In the genomic region with DNA sequence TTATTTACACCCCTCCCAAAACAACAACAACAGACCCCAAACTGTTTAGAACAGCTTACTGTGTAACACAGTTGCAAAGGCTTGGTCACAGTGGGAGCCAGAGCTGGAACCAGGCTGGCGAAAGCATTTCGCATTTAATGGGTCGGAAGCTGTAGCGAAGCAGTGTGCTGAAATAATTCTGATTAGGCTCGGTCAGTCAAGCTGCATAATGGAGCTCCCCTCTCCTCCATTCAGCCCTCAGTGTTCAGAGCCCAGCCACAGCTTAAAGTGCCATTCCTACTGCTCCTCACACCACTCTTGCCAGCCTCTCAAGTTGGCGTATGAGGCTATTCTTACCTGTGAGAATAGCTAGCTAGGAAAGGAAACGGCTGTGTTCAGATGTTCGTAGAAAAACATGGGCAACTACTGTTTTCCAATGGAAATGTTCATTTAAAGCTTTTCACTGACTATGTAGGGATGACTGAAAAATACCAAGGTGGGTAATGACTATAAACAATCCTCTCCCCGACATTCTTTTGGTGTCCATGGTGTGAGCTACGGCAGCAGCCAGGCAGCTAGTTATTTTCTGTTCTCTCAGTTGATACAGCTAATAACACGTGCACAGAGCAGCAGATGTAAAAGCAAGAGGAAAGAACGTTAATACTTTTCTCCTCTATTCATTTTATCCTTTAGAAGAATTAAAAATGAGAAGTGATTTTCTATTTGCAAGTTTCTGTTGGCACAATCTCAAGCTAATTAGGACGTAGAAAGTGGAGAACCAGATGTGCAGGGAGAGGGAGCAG, we compare ENCODE assay signal across 14 mouse cellular contexts.
A peak's percentile ranks its signal among the peaks of the same experiment; 100 is the strongest.
DNase-seq lines count a peak whose midpoint lies in the region; ATAC-seq and TF ChIP-seq lines count a peak whose summit lies in the region.
"Had no signal": no experiment of that assay in that cellular context is flagged by ENCODE, and none has a peak within 500 bp of the region (broad histone marks: within the 10 kb centered on the region; RNA-seq: fewer than 3 reads in every experiment).

No protein-coding gene starts in this region.

- H3K27me3 ChIP-seq in hindbrain, embryonic 10.5 days (ENCODE audit: insufficient read depth, poor library complexity, severe bottlenecking): no peaks in the 10 kb centered on the region; the same call in 1 of the 2 replicates
- no peaks in the 10 kb centered on the region for H3K27me3 ChIP-seq in midbrain, postnatal 0 days (ENCODE audit: insufficient read depth, low read length)
- H3K27me3 ChIP-seq: stomach, embryonic 15.5 days had no signal

- H3K4me2 ChIP-seq in midbrain, postnatal 0 days (ENCODE audit: low read depth, low read length, poor library complexity, severe bottlenecking): peak overlapping the region; percentile 32
- H3K4me2 ChIP-seq: embryonic facial prominence, embryonic 13.5 days; heart, embryonic 11.5 days; stomach, embryonic 15.5 days had no signal

- WGBS in hindbrain, embryonic 10.5 days: 31% methylated on average over 13 of the region's 13 CpGs
- WGBS in midbrain, postnatal 0 days: 13% methylated on average over 13 of the region's 13 CpGs

- no peak for TF ChIP-seq CTCF in cortical plate, adult 2 months (IDR thresholded peaks at IDR 0.05; ENCODE audit: extremely low read depth, insufficient read depth, low read length)
- no peak for TF ChIP-seq CTCF in midbrain, postnatal 0 days (IDR thresholded peaks at IDR 0.05)

- TF ChIP-seq POLR2A in cortical plate, adult 2 months (IDR thresholded peaks at IDR 0.05; ENCODE audit: extremely low read depth, insufficient read depth, low read length): no peak

- H3K36me3 ChIP-seq in hindbrain, embryonic 10.5 days: no peaks in the 10 kb centered on the region
- H3K36me3 ChIP-seq in midbrain, postnatal 0 days (ENCODE audit: insufficient read depth, low read length): no peaks in the 10 kb centered on the region
- H3K36me3 ChIP-seq: embryonic facial prominence, embryonic 13.5 days; stomach, embryonic 15.5 days had no signal

- H3K4me1 ChIP-seq in cortical plate, adult 2 months (ENCODE audit: control insufficient read depth, insufficient read depth, low read length): peaks cover 6% of the 10 kb centered on the region
- H3K4me1 ChIP-seq in hindbrain, embryonic 10.5 days (replicated peaks): peaks cover 51% of the 10 kb centered on the region
- peaks cover 12% of the 10 kb centered on the region; the same call in 1 of the 2 replicates for H3K4me1 ChIP-seq in midbrain, postnatal 0 days (ENCODE audit: insufficient read depth, low read length)

- intact Hi-C loops in heart, postnatal 14 days (cut with DNase I): no loop called here

- no peak for DNase-seq in cerebellum, adult 8-10 months
- DNase-seq in hindbrain, embryonic 10.5 days (ENCODE audit: low spot score): peak; percentile 35
- peak; percentile 82 for DNase-seq in midbrain, postnatal 0 days (ENCODE audit: low spot score)
- DNase-seq in heart, postnatal 14 days: no peak
- no peak for DNase-seq in gastrocnemius, postnatal 10 days
- DNase-seq: adrenal gland, postnatal 10 days; kidney, adult 9 months; lung, postnatal 10 days had no signal

- ATAC-seq in cerebellum, adult (ENCODE audit: insufficient number of reproducible peaks, low FRiP score, low TSS enrichment): peak; percentile 23; the same call in 1 of the 2 replicates
- peak; percentile 66; the same call in 1 of the 2 replicates for ATAC-seq in midbrain, postnatal 0 days (ENCODE audit: low FRiP score)
- ATAC-seq in megakaryocyte, adult 5-6 weeks (ENCODE audit: poor library complexity, severe bottlenecking): no peak

- H3K4me3 ChIP-seq in cortical plate, adult 2 months (ENCODE audit: insufficient read depth, low read length): no peak overlapping the region
- 0 out of 2 replicates have a peak overlapping the region, but pooled peaks have one; percentile 4 for H3K4me3 ChIP-seq in hindbrain, embryonic 10.5 days
- H3K4me3 ChIP-seq in midbrain, postnatal 0 days (ENCODE audit: low read depth, low read length): no peak overlapping the region
- H3K4me3 ChIP-seq: embryonic facial prominence, embryonic 13.5 days; stomach, embryonic 15.5 days had no signal

- no peak overlapping the region for H3K9ac ChIP-seq in midbrain, postnatal 0 days (replicated peaks; ENCODE audit: low read length, poor library complexity, severe bottlenecking)
- H3K9ac ChIP-seq: embryonic facial prominence, embryonic 13.5 days; stomach, embryonic 15.5 days had no signal

- H3K27ac ChIP-seq in cortical plate, adult 2 months (ENCODE audit: insufficient read depth, low read length): peak overlapping the region; percentile 12; the same call in 1 of the 2 replicates
- peak overlapping the region; percentile 78 for H3K27ac ChIP-seq in hindbrain, embryonic 10.5 days
- peak overlapping the region; percentile 44; the same call in 1 of the 2 replicates for H3K27ac ChIP-seq in midbrain, postnatal 0 days (ENCODE audit: low read depth, low read length)
- H3K27ac ChIP-seq: embryonic facial prominence, embryonic 13.5 days; stomach, embryonic 15.5 days had no signal

- no peaks in the 10 kb centered on the region for H3K9me3 ChIP-seq in hindbrain, embryonic 10.5 days
- H3K9me3 ChIP-seq in midbrain, postnatal 0 days (ENCODE audit: low read length): no peaks in the 10 kb centered on the region
- H3K9me3 ChIP-seq: embryonic facial prominence, embryonic 13.5 days; stomach, embryonic 15.5 days had no signal

Comparison
In these comparisons a context has a peak if more than half of its experiments do, and no peak if none do; other contexts are left out.
1. DNase-seq: peak in hindbrain, embryonic 10.5 days (single experiment) and midbrain, postnatal 0 days (single experiment); none in cerebellum, adult 8-10 months (single experiment), heart, postnatal 14 days (0 of 2) and gastrocnemius, postnatal 10 days (single experiment).
2. H3K27ac ChIP-seq: peak in every context shown above with its lines; median percentile 78 in hindbrain, embryonic 10.5 days; 44 in midbrain, postnatal 0 days; 12 in cortical plate, adult 2 months.